Mouse (Mus musculus) B cell, adult (primary cell): ENCODE data around the gene Gm20905. TPM values are rescaled to one million over a fixed set of nuclear protein-coding genes. Genes with fewer than 3 reads are reported as not detected.

Experiments
- total RNA-seq: library from RNA; stranded (reverse); gene quantifications from 4 replicates; pipeline ENCODE4 v1.2.4, GENCODE M21; 2023; ENCODE audit not compliant: inconsistent age

The Gm20905 gene
- not detected in 4 replicates for total RNA-seq

GRCm38 (mm10) chrY:37259503-37259902, at the start of gene Gm20905:
TSS of gene Gm20905 (minus strand) at chrY:37259603.

